In genomic region chr17:64209640-64210039, GRCm38 (mm10) we compare ENCODE assay signal across 18 mouse cellular contexts.
DNase-seq lines count a peak whose midpoint lies in the region; ATAC-seq and TF ChIP-seq lines count a peak whose summit lies in the region.
"Had no signal": no experiment of that assay in that cellular context is flagged by ENCODE, and none has a peak within 500 bp of the region (broad histone marks: within the 10 kb centered on the region; RNA-seq: fewer than 3 reads in every experiment).

No protein-coding gene starts in this region.

- no peak overlapping the region for H3K9ac ChIP-seq in kidney, embryonic 14.5 days (ENCODE audit: low read depth, low read length)
- H3K9ac ChIP-seq: embryonic facial prominence, embryonic 15.5 days; forebrain, embryonic 12.5 days; heart, embryonic 13.5 days had no signal

- no peaks in the 10 kb centered on the region for H3K27me3 ChIP-seq in kidney, embryonic 14.5 days (ENCODE audit: control insufficient read depth, insufficient read depth, low read length)
- no peaks in the 10 kb centered on the region for H3K27me3 ChIP-seq in cerebellum, adult 2 months (ENCODE audit: control insufficient read depth, insufficient read depth, low read length)
- H3K27me3 ChIP-seq in limb, embryonic 10.5 days (ENCODE audit: low read depth, poor library complexity, severe bottlenecking), result no peaks in the 10 kb centered on the region
- H3K27me3 ChIP-seq: embryonic facial prominence, embryonic 15.5 days; heart, embryonic 13.5 days had no signal

- H3K4me3 ChIP-seq in kidney, embryonic 14.5 days (ENCODE audit: low read length), result no peak overlapping the region
- peak overlapping the region; percentile 29 for H3K4me3 ChIP-seq in cerebellum, adult 2 months (replicated peaks; ENCODE audit: insufficient read depth, low read depth, low read length)
- H3K4me3 ChIP-seq in limb, embryonic 10.5 days, result no peak overlapping the region
- H3K4me3 ChIP-seq: embryonic facial prominence, embryonic 15.5 days; forebrain, embryonic 12.5 days; heart, embryonic 13.5 days had no signal

- TF ChIP-seq CTCF in cerebellum, adult 2 months (IDR thresholded peaks at IDR 0.05; ENCODE audit: borderline replicate concordance, insufficient read depth, low read depth, low read length), result no peak

- no peak overlapping the region for H3K4me2 ChIP-seq in kidney, embryonic 14.5 days (replicated peaks; ENCODE audit: low read depth, low read length)
- H3K4me2 ChIP-seq: embryonic facial prominence, embryonic 15.5 days; forebrain, embryonic 12.5 days; heart, embryonic 13.5 days had no signal

- 0 out of 2 replicates have a peak, but pooled peaks cover 5% of the 10 kb centered on the region for H3K4me1 ChIP-seq in kidney, embryonic 14.5 days (ENCODE audit: control insufficient read depth, insufficient read depth, low read length)
- H3K4me1 ChIP-seq in cerebellum, adult 2 months (ENCODE audit: control insufficient read depth, insufficient read depth, low read length), result peaks cover 17% of the 10 kb centered on the region
- H3K4me1 ChIP-seq in limb, embryonic 10.5 days, result peaks cover 48% of the 10 kb centered on the region

- ATAC-seq in kidney, embryonic 14.5 days (ENCODE audit: low FRiP score, low TSS enrichment), result peak; percentile 60; the same call in 1 of the 2 replicates
- ATAC-seq: CD4-positive, CD25-positive, alpha-beta regulatory T cell, adult 4 months; intestine, embryonic 16.5 days had no signal

- no peak for DNase-seq in kidney, adult 18-20 months
- DNase-seq in brain, adult 2 months (ENCODE audit: low read depth, low spot score), result peak; percentile 96
- DNase-seq in cerebellum, adult 2 months, result peak; percentile 70 to 87
- DNase-seq in limb, embryonic 10.5 days (ENCODE audit: low spot score), result peak; percentile 31
- DNase-seq in embryo, embryonic 9.5 days (ENCODE audit: extremely low spot score), result no peak
- no peak for DNase-seq in thymus, postnatal 14 days
- DNase-seq: adrenal gland, adult 2 months; heart, postnatal 36 days; kidney, postnatal 10 days; layer of hippocampus, adult 9-11 months; thymus, postnatal 36 days had no signal

- no peaks in the 10 kb centered on the region for H3K36me3 ChIP-seq in kidney, embryonic 14.5 days (ENCODE audit: control insufficient read depth, insufficient read depth, low read length)
- H3K36me3 ChIP-seq in limb, embryonic 10.5 days, result no peaks in the 10 kb centered on the region
- H3K36me3 ChIP-seq: embryonic facial prominence, embryonic 15.5 days; forebrain, embryonic 12.5 days; G1E; heart, embryonic 13.5 days had no signal

- no peak overlapping the region for H3K27ac ChIP-seq in kidney, embryonic 14.5 days (ENCODE audit: low read depth, low read length)
- H3K27ac ChIP-seq in cerebellum, adult 2 months (ENCODE audit: insufficient read depth, low read length), result peak overlapping the region; percentile 29; the same call in 1 of the 2 replicates
- no peak overlapping the region for H3K27ac ChIP-seq in limb, embryonic 10.5 days
- H3K27ac ChIP-seq: embryonic facial prominence, embryonic 15.5 days; forebrain, embryonic 12.5 days; heart, embryonic 13.5 days had no signal

- no peak for TF ChIP-seq POLR2A in cerebellum, adult 2 months (IDR thresholded peaks at IDR 0.05; ENCODE audit: borderline replicate concordance, insufficient read depth, low read length)

- H3K9me3 ChIP-seq in kidney, embryonic 14.5 days (ENCODE audit: control insufficient read depth, low read length), result no peaks in the 10 kb centered on the region
- H3K9me3 ChIP-seq in limb, embryonic 10.5 days (replicated peaks), result no peaks in the 10 kb centered on the region
- H3K9me3 ChIP-seq: embryonic facial prominence, embryonic 15.5 days; forebrain, embryonic 12.5 days; G1E; heart, embryonic 13.5 days had no signal

- WGBS in kidney, embryonic 14.5 days, result 65% methylated on average over 10 of the region's 10 CpGs
- 12% methylated on average over 10 of the region's 10 CpGs for WGBS in cerebellum, adult 2 months
- 90% methylated on average over 10 of the region's 10 CpGs for WGBS in limb, embryonic 10.5 days

Comparison
In these comparisons a context has a peak if more than half of its experiments do, and no peak if none do; other contexts are left out.
1. DNase-seq: peak in brain, adult 2 months (single experiment), cerebellum, adult 2 months (2 of 2) and limb, embryonic 10.5 days (single experiment); none in kidney, adult 18-20 months (single experiment), embryo, embryonic 9.5 days (single experiment) and thymus, postnatal 14 days (single experiment).